Mouse (Mus musculus): ENCODE measurements around the gene Gria4. TPM values are rescaled to one million over a fixed set of nuclear protein-coding genes. Genes with fewer than 3 reads are reported as not detected.

The Gria4 gene
- polyA plus RNA-seq, 1 experiment from 2014 or later: 16.9 TPM

GRCm38 (mm10) chr9:4631910-4632309 is 164.1 kb downstream of the Gria4 start:
- Histone ChIP-seq H3K4me2 (replicated peaks; ENCODE audit: low read depth, low read length) (no peak overlapping the region), H3K4me1 (ENCODE audit: control insufficient read depth, insufficient read depth, low read length) (no peaks in the 10 kb centered on the region), H3K36me3 (ENCODE audit: control insufficient read depth, insufficient read depth, low read length) (no peaks in the 10 kb centered on the region), H3K4me3 (ENCODE audit: low read length) (no peak overlapping the region), H3K9ac (ENCODE audit: low read depth, low read length) (no peak overlapping the region), H3K27me3 (ENCODE audit: control insufficient read depth, insufficient read depth, low read length) (no peaks in the 10 kb centered on the region), H3K27ac (ENCODE audit: low read depth, low read length) (no peak overlapping the region), H3K9me3 (ENCODE audit: control insufficient read depth, low read length) (no peaks in the 10 kb centered on the region)
- WGBS: 87% methylated on average over 4 of the region's 4 CpGs
- no peak for ATAC-seq (ENCODE audit: low FRiP score, low TSS enrichment)

DNA sequence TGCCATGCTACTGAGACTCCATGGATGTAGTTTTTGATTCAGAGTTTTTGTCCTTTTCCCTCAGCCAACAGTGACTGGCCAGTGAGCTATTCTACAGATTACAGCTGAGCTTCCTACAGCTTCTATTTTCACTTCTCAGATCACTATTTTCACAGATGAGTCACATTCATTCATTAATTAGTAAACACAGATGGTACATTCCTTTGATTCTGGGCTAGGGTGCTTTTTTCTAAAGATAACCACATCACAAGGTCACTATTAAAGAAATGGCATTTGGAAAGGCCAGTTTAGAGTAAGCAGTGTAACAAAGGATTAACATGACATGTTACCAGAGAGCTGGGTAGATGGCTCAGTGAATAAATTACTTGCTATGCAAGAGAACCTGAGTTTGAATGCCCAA is 180.7 kb downstream of the Gria4 start:
- Histone ChIP-seq H3K4me1 (ENCODE audit: control insufficient read depth, insufficient read depth, low read length) (no peaks in the 10 kb centered on the region), H3K9me3 (ENCODE audit: control insufficient read depth, low read length) (no peaks in the 10 kb centered on the region), H3K36me3 (ENCODE audit: control insufficient read depth, insufficient read depth, low read length) (no peaks in the 10 kb centered on the region), H3K9ac (ENCODE audit: low read depth, low read length) (no peak overlapping the region), H3K27me3 (ENCODE audit: control insufficient read depth, insufficient read depth, low read length) (no peaks in the 10 kb centered on the region), H3K27ac (ENCODE audit: low read depth, low read length) (no peak overlapping the region), H3K4me3 (ENCODE audit: low read length) (no peak overlapping the region), H3K4me2 (replicated peaks; ENCODE audit: low read depth, low read length) (no peak overlapping the region)
- ATAC-seq (ENCODE audit: low FRiP score, low TSS enrichment): no peak

- Histone ChIP-seq H3K36me3 (ENCODE audit: control insufficient read depth, insufficient read depth, low read length) (no peaks in the 10 kb centered on the region), H3K27me3 (ENCODE audit: control insufficient read depth, insufficient read depth, low read length) (no peaks in the 10 kb centered on the region), H3K4me3 (ENCODE audit: low read length) (no peak overlapping the region), H3K4me1 (ENCODE audit: control insufficient read depth, insufficient read depth, low read length) (no peaks in the 10 kb centered on the region), H3K9me3 (ENCODE audit: control insufficient read depth, low read length) (no peaks in the 10 kb centered on the region), H3K4me2 (replicated peaks; ENCODE audit: low read depth, low read length) (no peak overlapping the region), H3K9ac (ENCODE audit: low read depth, low read length) (no peak overlapping the region), H3K27ac (ENCODE audit: low read depth, low read length) (no peak overlapping the region)
- ATAC-seq (ENCODE audit: low FRiP score, low TSS enrichment): no peak
- 89% methylated on average over 3 of the region's 3 CpGs for WGBS
These were observed 190.7 kb downstream of the Gria4 start for GRCm38 (mm10) chr9:4605354-4605753.

GRCm38 (mm10) chr9:4604236-4604635 is 191.8 kb downstream of the Gria4 start:
- no peak overlapping the region for H3K27ac ChIP-seq (ENCODE audit: low read depth, low read length)
- no peak overlapping the region for H3K4me3 ChIP-seq (ENCODE audit: low read length)
- no peaks in the 10 kb centered on the region for H3K27me3 ChIP-seq (ENCODE audit: control insufficient read depth, insufficient read depth, low read length)
- H3K9ac ChIP-seq (ENCODE audit: low read depth, low read length): no peak overlapping the region
- H3K36me3 ChIP-seq (ENCODE audit: control insufficient read depth, insufficient read depth, low read length): no peaks in the 10 kb centered on the region
- H3K4me1 ChIP-seq (ENCODE audit: control insufficient read depth, insufficient read depth, low read length): no peaks in the 10 kb centered on the region
- no peak overlapping the region for H3K4me2 ChIP-seq (replicated peaks; ENCODE audit: low read depth, low read length)
- no peak for ATAC-seq (ENCODE audit: low FRiP score, low TSS enrichment)
- no peaks in the 10 kb centered on the region for H3K9me3 ChIP-seq (ENCODE audit: control insufficient read depth, low read length)

GRCm38 (mm10) chr9:4601788-4602187 is 194.2 kb downstream of the Gria4 start:
- H3K27me3 ChIP-seq (ENCODE audit: control insufficient read depth, insufficient read depth, low read length): no peaks in the 10 kb centered on the region
- no peak overlapping the region for H3K4me2 ChIP-seq (replicated peaks; ENCODE audit: low read depth, low read length)
- H3K9ac ChIP-seq (ENCODE audit: low read depth, low read length): no peak overlapping the region
- no peak overlapping the region for H3K4me3 ChIP-seq (ENCODE audit: low read length)
- no peak overlapping the region for H3K27ac ChIP-seq (ENCODE audit: low read depth, low read length)
- no peaks in the 10 kb centered on the region for H3K36me3 ChIP-seq (ENCODE audit: control insufficient read depth, insufficient read depth, low read length)
- 68% methylated on average over 2 of the region's 2 CpGs for WGBS
- no peaks in the 10 kb centered on the region for H3K9me3 ChIP-seq (ENCODE audit: control insufficient read depth, low read length)
- no peaks in the 10 kb centered on the region for H3K4me1 ChIP-seq (ENCODE audit: control insufficient read depth, insufficient read depth, low read length)
- no peak for ATAC-seq (ENCODE audit: low FRiP score, low TSS enrichment)

DNA sequence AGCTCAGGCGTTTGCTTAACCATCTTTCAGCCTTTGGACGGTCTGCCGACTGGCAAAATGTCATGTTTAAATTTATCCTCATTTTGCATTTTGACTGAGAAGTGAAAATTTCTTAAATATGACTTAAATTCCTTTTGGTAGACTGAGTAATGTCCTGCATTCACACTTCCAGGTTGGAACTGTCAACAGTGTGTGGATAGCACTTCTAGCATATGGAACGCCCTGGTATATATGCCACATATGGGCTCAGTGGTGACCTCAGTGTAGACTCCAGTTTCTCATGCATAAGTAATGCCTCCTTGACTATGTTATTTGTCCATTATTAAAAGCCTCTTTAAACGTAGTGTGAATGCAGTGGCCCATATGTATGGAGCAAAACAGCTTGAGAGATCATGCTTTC is 222.4 kb downstream of the Gria4 start:
- H3K36me3 ChIP-seq (ENCODE audit: control insufficient read depth, insufficient read depth, low read length): no peaks in the 10 kb centered on the region
- no peaks in the 10 kb centered on the region for H3K27me3 ChIP-seq (ENCODE audit: control insufficient read depth, insufficient read depth, low read length)
- no peak overlapping the region for H3K27ac ChIP-seq (ENCODE audit: low read depth, low read length)
- no peak overlapping the region for H3K4me3 ChIP-seq (ENCODE audit: low read length)
- ATAC-seq (ENCODE audit: low FRiP score, low TSS enrichment): no peak
- WGBS: 86% methylated on average over 5 of the region's 5 CpGs
- H3K4me2 ChIP-seq (replicated peaks; ENCODE audit: low read depth, low read length): no peak overlapping the region
- H3K9ac ChIP-seq (ENCODE audit: low read depth, low read length): no peak overlapping the region
- no peaks in the 10 kb centered on the region for H3K9me3 ChIP-seq (ENCODE audit: control insufficient read depth, low read length)
- no peaks in the 10 kb centered on the region for H3K4me1 ChIP-seq (ENCODE audit: control insufficient read depth, insufficient read depth, low read length)

- no peaks in the 10 kb centered on the region for H3K27me3 ChIP-seq (ENCODE audit: control insufficient read depth, insufficient read depth, low read length)
- 72% methylated on average over 4 of the region's 4 CpGs for whole genome bisulfite sequencing
- no peak overlapping the region for H3K4me3 ChIP-seq (ENCODE audit: low read length)
- H3K4me1 ChIP-seq (ENCODE audit: control insufficient read depth, insufficient read depth, low read length): no peaks in the 10 kb centered on the region
- no peak overlapping the region for H3K9ac ChIP-seq (ENCODE audit: low read depth, low read length)
- no peak overlapping the region for H3K27ac ChIP-seq (ENCODE audit: low read depth, low read length)
- H3K36me3 ChIP-seq (ENCODE audit: control insufficient read depth, insufficient read depth, low read length): no peaks in the 10 kb centered on the region
- no peaks in the 10 kb centered on the region for H3K9me3 ChIP-seq (ENCODE audit: control insufficient read depth, low read length)
- no peak overlapping the region for H3K4me2 ChIP-seq (replicated peaks; ENCODE audit: low read depth, low read length)
- no peak for ATAC-seq (ENCODE audit: low FRiP score, low TSS enrichment)
These were observed 240.5 kb downstream of the Gria4 start for GRCm38 (mm10) chr9:4555415-4555959.

DNA sequence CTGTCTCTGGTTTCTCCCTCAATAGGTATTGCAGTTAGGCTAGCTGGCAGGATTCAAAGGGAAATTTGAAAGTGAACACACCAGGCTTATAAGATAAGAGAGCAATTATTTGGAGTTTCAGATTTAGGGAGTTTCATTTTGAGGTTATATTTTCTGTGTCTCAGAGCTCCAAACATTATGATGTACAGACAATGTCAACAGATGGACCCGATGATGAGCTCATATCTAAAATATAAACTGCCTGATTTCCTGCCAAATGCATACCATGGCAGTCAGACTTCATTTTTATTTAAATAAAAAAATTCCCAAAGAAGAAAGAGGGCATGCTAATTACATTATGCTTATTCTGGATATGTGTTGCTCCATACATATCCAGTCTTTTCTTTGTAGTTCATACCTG is 256.8 kb downstream of the Gria4 start:
- 86% methylated on average over 1 of the region's 1 CpGs for WGBS

DNA sequence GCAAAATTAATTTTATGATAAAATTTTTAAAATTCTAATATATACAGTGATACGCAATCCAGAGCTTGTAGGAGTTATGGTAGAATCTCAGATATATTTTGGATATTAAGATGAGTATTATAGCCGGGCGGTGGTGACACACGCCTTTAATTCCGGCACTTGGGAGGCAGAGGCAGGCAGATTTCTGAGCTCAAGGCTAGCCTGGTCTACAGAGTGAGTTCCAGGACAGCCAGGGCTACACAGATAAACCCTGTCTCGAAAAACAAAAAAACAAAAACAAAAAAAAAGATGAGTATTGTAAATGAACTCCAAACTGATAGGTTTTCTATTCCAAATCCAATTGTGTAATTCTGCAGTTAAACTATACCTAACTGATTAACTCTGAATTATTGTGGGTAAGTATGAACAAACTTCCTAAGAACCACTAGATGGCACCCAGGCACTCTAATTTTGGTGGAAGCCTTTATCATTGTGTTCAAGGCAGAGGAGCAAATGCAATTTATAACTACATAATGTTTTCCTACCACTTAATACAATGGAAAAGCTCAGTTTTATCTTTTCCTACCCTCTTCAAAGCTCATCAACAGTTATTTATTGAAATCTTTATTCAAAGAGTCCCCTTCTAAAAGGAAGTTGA is 259.4 kb downstream of the Gria4 start:
- no peak for ATAC-seq (ENCODE audit: low FRiP score, low TSS enrichment)
- H3K4me1 ChIP-seq (ENCODE audit: control insufficient read depth, insufficient read depth, low read length): no peaks in the 10 kb centered on the region
- no peaks in the 10 kb centered on the region for H3K36me3 ChIP-seq (ENCODE audit: control insufficient read depth, insufficient read depth, low read length)
- H3K27ac ChIP-seq (ENCODE audit: low read depth, low read length): no peak overlapping the region
- H3K9ac ChIP-seq (ENCODE audit: low read depth, low read length): no peak overlapping the region
- no peaks in the 10 kb centered on the region for H3K27me3 ChIP-seq (ENCODE audit: control insufficient read depth, insufficient read depth, low read length)
- no peaks in the 10 kb centered on the region for H3K9me3 ChIP-seq (ENCODE audit: control insufficient read depth, low read length)
- H3K4me2 ChIP-seq (replicated peaks; ENCODE audit: low read depth, low read length): no peak overlapping the region
- H3K4me3 ChIP-seq (ENCODE audit: low read length): no peak overlapping the region
- WGBS: 92% methylated on average over 6 of the region's 6 CpGs

More for the DNA sequence above, 256.8 kb downstream of the Gria4 start:
- Histone ChIP-seq H3K27ac (ENCODE audit: low read depth, low read length) (no peak overlapping the region), H3K4me2 (replicated peaks; ENCODE audit: low read depth, low read length) (no peak overlapping the region), H3K9ac (ENCODE audit: low read depth, low read length) (no peak overlapping the region), H3K36me3 (ENCODE audit: control insufficient read depth, insufficient read depth, low read length) (no peaks in the 10 kb centered on the region), H3K27me3 (ENCODE audit: control insufficient read depth, insufficient read depth, low read length) (no peaks in the 10 kb centered on the region), H3K4me1 (ENCODE audit: control insufficient read depth, insufficient read depth, low read length) (no peaks in the 10 kb centered on the region), H3K4me3 (ENCODE audit: low read length) (no peak overlapping the region), H3K9me3 (ENCODE audit: control insufficient read depth, low read length) (no peaks in the 10 kb centered on the region)
- no peak for ATAC-seq (ENCODE audit: low FRiP score, low TSS enrichment)
